Mouse (Mus musculus) CH12.LX (cell line): ENCODE data around the gene Lrmda. TPM values are rescaled to one million over a fixed set of nuclear protein-coding genes. Genes with fewer than 3 reads are reported as not detected.

Experiments
- DNase-seq: peaks from one replicate; pipeline ENCODE4 v3.0.0-alpha.2; 2013; ENCODE audit errors: extremely low read depth
- H3K27ac ChIP-seq: 2 replicates; pipeline ENCODE4 v1.5.1; 2012; ENCODE audit warnings: low read depth, mild to moderate bottlenecking, control low read depth, moderate library complexity; ENCODE audit not compliant: insufficient read depth
- H3K27me3 ChIP-seq: replicated peaks from 2 replicates; pipeline ENCODE3; 2012; ENCODE audit warnings: inconsistent platforms
- H3K36me3 ChIP-seq, 2 experiments: replicated peaks in 1 of 2; 2 replicates each; pipeline versions ENCODE3 to v1.6.1; 2012; ENCODE audit warnings: inconsistent platforms in 1 of 2, low read length in 1 of 2, mild to moderate bottlenecking in 1 of 2, mixed read lengths in 1 of 2, moderate library complexity in 1 of 2; ENCODE audit not compliant: control insufficient read depth in 1 of 2, insufficient read depth in 1 of 2
- H3K4me1 ChIP-seq, 2 experiments: 2 replicates each; pipeline ENCODE4 v1.6.1; 2012; ENCODE audit warnings: inconsistent platforms in 1 of 2, moderate library complexity in 1 of 2; ENCODE audit not compliant: insufficient read depth in 2 of 2, control insufficient read depth in 1 of 2
- H3K4me2 ChIP-seq: 2 replicates; pipeline ENCODE4 v1.6.1; 2012; ENCODE audit warnings: low read depth, mild to moderate bottlenecking, control low read depth; ENCODE audit not compliant: poor library complexity, insufficient read depth, severe bottlenecking
- H3K4me3 ChIP-seq, 3 experiments: fragments of 150-350 bp in 1 of 3; sonication (generic) in 1 of 3; replicated peaks in 1 of 3; 2 replicates each; pipeline versions ENCODE3 to v1.5.1; 2011 to 2012; ENCODE audit warnings: low read depth in 2 of 3, low read length in 2 of 3, mild to moderate bottlenecking in 2 of 3, moderate library complexity in 2 of 3, control low read depth in 1 of 3, improper control_type of control experiment in 1 of 3, inconsistent platforms in 1 of 3, mixed read lengths in 1 of 3; ENCODE audit not compliant: poor library complexity in 1 of 3
- H3K79me2 ChIP-seq: replicated peaks from 2 replicates; pipeline ENCODE4 v1.6.1; 2012; ENCODE audit warnings: mild to moderate bottlenecking, moderate library complexity; ENCODE audit not compliant: control insufficient read depth, poor library complexity, insufficient read depth, severe bottlenecking; ENCODE audit errors: extremely low read depth
- H3K9ac ChIP-seq: 2 replicates; pipeline ENCODE4 v1.6.1; 2012; ENCODE audit warnings: low read depth, mild to moderate bottlenecking, control low read depth, moderate library complexity; ENCODE audit not compliant: insufficient read depth
- H3K9me3 ChIP-seq: replicated peaks from 2 replicates; pipeline ENCODE3; 2012; ENCODE audit warnings: low read length, inconsistent platforms, mixed read lengths
- BHLHE40 ChIP-seq: IDR thresholded peaks from 2 replicates; pipeline ENCODE4 v1.6.1; 2011; ENCODE audit warnings: mild to moderate bottlenecking, low read depth, low read length, improper control_type of control experiment
- CHD1 ChIP-seq: IDR thresholded peaks from 2 replicates; pipeline ENCODE4 v1.6.1; 2012; ENCODE audit warnings: low read depth, low read length, improper control_type of control experiment, inconsistent platforms
- E2F4 ChIP-seq: IDR thresholded peaks from 2 replicates; pipeline ENCODE4 v1.6.1; 2011; ENCODE audit warnings: low read depth, low read length, improper control_type of control experiment; ENCODE audit not compliant: insufficient replicate concordance
- EP300 ChIP-seq: IDR thresholded peaks from 2 replicates; pipeline ENCODE4 v1.6.1; 2011; ENCODE audit warnings: low read length, improper control_type of control experiment
- GABPA ChIP-seq: IDR thresholded peaks from 2 replicates; pipeline ENCODE4 v1.6.1; 2012; ENCODE audit warnings: low read depth, low read length, improper control_type of control experiment, inconsistent platforms; ENCODE audit not compliant: insufficient replicate concordance
- HCFC1 ChIP-seq: IDR thresholded peaks from 2 replicates; pipeline ENCODE4 v1.6.1; 2012; ENCODE audit warnings: low read depth, mild to moderate bottlenecking, inconsistent platforms, low read length, improper control_type of control experiment
- JUN ChIP-seq: IDR thresholded peaks from 2 replicates; pipeline ENCODE4 v1.6.1; 2011; ENCODE audit warnings: low read depth, mild to moderate bottlenecking, low read length, improper control_type of control experiment, moderate library complexity; ENCODE audit not compliant: insufficient read depth
- KAT2A ChIP-seq: IDR thresholded peaks from 2 replicates; pipeline ENCODE4 v1.6.1; 2012; ENCODE audit warnings: low read length, improper control_type of control experiment, inconsistent platforms; ENCODE audit not compliant: insufficient replicate concordance
- MAFK ChIP-seq: IDR thresholded peaks from 2 replicates; pipeline ENCODE4 v1.6.1; 2011; ENCODE audit warnings: low read length, improper control_type of control experiment; ENCODE audit not compliant: insufficient replicate concordance
- MAZ ChIP-seq: IDR thresholded peaks from 2 replicates; pipeline ENCODE4 v1.6.1; 2012; ENCODE audit warnings: low read depth, mild to moderate bottlenecking, inconsistent platforms, low read length, improper control_type of control experiment, moderate library complexity
- RAD21 ChIP-seq: IDR thresholded peaks from 2 replicates; pipeline ENCODE4 v1.6.1; 2011; ENCODE audit warnings: low read depth, mild to moderate bottlenecking, low read length, improper control_type of control experiment, moderate library complexity
- RCOR1 ChIP-seq: conservative IDR thresholded peaks from 2 replicates; pipeline ENCODE4 v1.6.1; 2012; ENCODE audit warnings: low read depth, mild to moderate bottlenecking, inconsistent platforms, low read length, improper control_type of control experiment
- SIN3A ChIP-seq: IDR thresholded peaks from 2 replicates; pipeline ENCODE4 v1.6.1; 2012; ENCODE audit warnings: low read length, improper control_type of control experiment, inconsistent platforms
- SMC3 ChIP-seq: IDR thresholded peaks from 2 replicates; pipeline ENCODE4 v1.6.1; 2011; ENCODE audit warnings: low read depth, low read length, improper control_type of control experiment
- USF1 ChIP-seq: IDR thresholded peaks from 2 replicates; pipeline ENCODE4 v1.6.1; 2014; ENCODE audit warnings: low read depth, mild to moderate bottlenecking, inconsistent platforms, low read length, improper control_type of control experiment
- ZMIZ1 ChIP-seq: IDR thresholded peaks from 2 replicates; pipeline ENCODE4 v1.6.1; 2012; ENCODE audit warnings: low read depth, mild to moderate bottlenecking, inconsistent platforms, low read length, improper control_type of control experiment
- ZNF384 ChIP-seq: IDR thresholded peaks from 2 replicates; pipeline ENCODE4 v1.6.1; 2012; ENCODE audit warnings: low read depth, low read length, improper control_type of control experiment, inconsistent platforms
- dilution Hi-C: fragments of 300-500 bp; cut with MboI; formaldehyde crosslinking; loops from 2 replicates; pipeline ENCODE4 v1.14.3; 2020; ENCODE audit warnings: low sequenced_read_pairs; ENCODE audit not compliant: extremely low pct_unique_long_range_greater_than_20kb, extremely low pct_ligation_motif_present
- in situ Hi-C: fragments of 300-500 bp; cut with MboI; formaldehyde crosslinking; loops from 3 replicates; pipeline ENCODE4 v1.14.3; 2019; ENCODE audit warnings: low sequenced_read_pairs, low pct_ligation_motif_present, low pct_unique_long_range_greater_than_20kb, mixed read lengths
- polyA plus RNA-seq: library from polyadenylated mRNA; unstranded; fragments of >175 nt; gene quantifications from 2 replicates; pipeline ENCODE4 v1.2.1, GENCODE M21; 2012; ENCODE audit warnings: low read depth; ENCODE audit not compliant: insufficient read length
- total RNA-seq, 2 experiments: library from RNA; depleted of rRNA; stranded (reverse); fragments of 300-350 nt in 1 of 2; fragments of >200 nt in 1 of 2; gene quantifications; 2 replicates each; pipeline ENCODE4 v1.2.3; 2012 to 2014

The Lrmda gene
- total and polyA plus RNA-seq, 3 experiments: 0.89 to 3.7 (median 1.9) TPM

DNA sequence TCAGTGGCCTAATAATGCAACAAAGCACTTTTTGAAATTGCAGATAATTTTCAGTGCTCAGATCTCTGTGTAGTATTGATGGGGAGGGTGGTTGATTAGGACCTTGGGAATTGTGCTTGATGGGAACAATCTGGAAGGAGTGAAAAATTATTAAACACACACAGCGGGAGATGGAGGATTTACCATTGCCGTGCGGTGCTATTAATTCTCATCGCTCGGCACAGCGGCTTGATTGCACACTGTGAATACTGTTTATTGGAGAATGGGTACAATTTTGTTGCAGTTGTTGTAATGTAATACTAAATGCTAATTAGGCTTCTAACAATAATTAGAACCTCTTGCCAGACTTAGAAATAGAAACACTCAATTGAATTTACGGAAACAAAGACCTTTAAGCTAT, 262.1 kb downstream of the Lrmda start:
- Histone ChIP-seq H3K27me3 (no peaks in the 10 kb centered on the region), H3K36me3 (no peaks in the 10 kb centered on the region), H3K79me2 (no peaks in the 10 kb centered on the region), H3K9me3 (no peaks in the 10 kb centered on the region), H3K4me3 (no peak overlapping the region), H3K9ac (no peak overlapping the region), H3K4me2 (no peak overlapping the region), H3K27ac (no peak overlapping the region), H3K4me1 (peaks cover 2 to 5% of the 10 kb centered on the region in 2 experiments; a peak in 1 of 4 replicates)
- in situ Hi-C loops: no loop called here
- DNase-seq: no peak
- TF ChIP-seq RAD21: no peak
- TF ChIP-seq EP300: no peak
- TF ChIP-seq ZMIZ1: no peak
- no peak for TF ChIP-seq HCFC1
- no peak for TF ChIP-seq MAZ
- TF ChIP-seq USF1: no peak
- no peak for TF ChIP-seq JUN
- no peak for TF ChIP-seq RCOR1
- no peak for TF ChIP-seq GABPA
- dilution Hi-C loops: no loop called here

DNA sequence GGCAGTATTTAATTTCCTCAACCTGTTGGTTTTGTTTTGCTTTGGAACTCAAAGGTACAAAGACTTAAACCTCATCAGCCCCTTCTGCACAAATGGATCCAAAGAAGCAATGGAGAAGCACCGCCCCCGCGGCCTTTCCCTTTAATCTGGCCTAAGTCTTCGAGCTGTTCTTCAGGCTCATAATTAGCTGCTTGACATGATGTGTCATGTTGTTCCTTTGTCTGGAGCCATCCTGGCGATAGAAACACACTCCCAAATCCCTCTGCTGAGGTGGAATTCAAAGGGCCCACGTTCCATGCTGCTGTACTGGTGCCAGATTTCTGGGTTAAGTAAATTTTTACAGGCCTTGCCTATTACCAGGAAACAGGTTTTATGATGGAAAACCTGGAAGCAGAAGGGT, 263.3 kb downstream of the Lrmda start:
- Histone ChIP-seq H3K79me2 (no peaks in the 10 kb centered on the region), H3K9me3 (no peaks in the 10 kb centered on the region), H3K36me3 (no peaks in the 10 kb centered on the region), H3K27me3 (no peaks in the 10 kb centered on the region), H3K27ac (no peak overlapping the region)
- no peak for TF ChIP-seq HCFC1
- no peak for TF ChIP-seq KAT2A
- TF ChIP-seq MAFK: no peak
- no peak for TF ChIP-seq E2F4
- no peak for TF ChIP-seq SIN3A
- no peak for TF ChIP-seq SMC3
- TF ChIP-seq ZNF384: no peak
- TF ChIP-seq BHLHE40: no peak
- TF ChIP-seq GABPA: no peak
- TF ChIP-seq CHD1: no peak
- TF ChIP-seq, all 38 proteins: peak for 0
- dilution Hi-C loops: no loop called here
- DNase-seq: no peak
- Histone ChIP-seq H3K4me3 (no peak overlapping the region), H3K4me2 (no peak overlapping the region), H3K9ac (no peak overlapping the region), H3K4me1 (peaks cover 2 to 5% of the 10 kb centered on the region in 2 experiments; a peak in 1 of 4 replicates)
- in situ Hi-C loops: no loop called here
